Mouse (Mus musculus) olfactory bulb, adult 2 months (tissue): Measurements from ENCODE around the gene Cpsf2.

Experiments used
- CTCF ChIP-seq: fragments of 200-500 bp; IDR thresholded peaks from 2 replicates; pipeline ENCODE4 v1.5.1; 2012; ENCODE audit warnings: low read depth, mild to moderate bottlenecking, low read length, moderate library complexity; ENCODE audit not compliant: insufficient read depth
- POLR2A ChIP-seq: fragments of 200-500 bp; IDR thresholded peaks from 2 replicates; pipeline ENCODE4 v1.6.1; 2012; ENCODE audit warnings: mild to moderate bottlenecking, low read depth, low read length, moderate library complexity; ENCODE audit not compliant: insufficient read depth

DNA sequence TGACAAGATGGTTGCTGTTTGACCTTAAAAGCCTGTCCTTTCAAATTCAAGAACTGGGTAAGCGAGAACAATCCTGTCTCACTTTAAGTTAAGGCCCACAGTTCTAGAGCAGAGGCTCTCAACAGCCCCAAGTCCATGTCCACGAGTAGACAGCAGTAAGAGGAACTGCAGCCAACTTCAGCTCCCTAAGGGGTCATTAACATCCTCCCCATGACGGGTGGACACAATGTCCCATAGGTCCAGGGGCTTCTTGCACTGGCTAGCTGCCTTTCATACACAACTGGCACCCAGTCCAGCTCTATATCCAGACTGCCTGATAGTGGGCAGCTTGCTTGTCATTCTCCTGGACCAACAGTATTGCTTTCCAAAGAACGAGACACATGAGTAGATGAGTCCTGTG, 27.0 kb upstream of the Cpsf2 start:
- no peak for TF ChIP-seq POLR2A
- TF ChIP-seq CTCF, result no peak
